Mouse (Mus musculus) regulatory T cell (primary cell): ENCODE results near the gene Olfr250.
"Not testable (repeated sequence)": the region's sequence is repeated elsewhere in the genome, so short reads cannot be mapped to it uniquely, and the experiment has no call there.

ENCODE experiments used
- in situ Hi-C: fragments of 300-600 bp; cut with MboI, MseI; formaldehyde crosslinking; loops from one replicate; pipeline ENCODE4 v1.15.1; 2025; ENCODE audit warnings: high pct_unique_total_duplicates

Olfr250 gene

GRCm38 (mm10) chr9:38366596-38366995 lies at the start of gene Olfr250:
TSS of gene Olfr250 (plus strand) at chr9:38366896.
- in situ Hi-C loops = no loop called here

GRCm38 (mm10) chr9:38328760-38329159 lies 37.9 kb upstream of the Olfr250 start, which contains the start of gene Olfr25:
TSS of gene Olfr25 (plus strand) at chr9:38329060.
- in situ Hi-C loops = no loop called here

GRCm38 (mm10) chr9:38348111-38348510 lies 18.6 kb upstream of the Olfr250 start, which contains the start of gene Olfr898:
TSS of gene Olfr898 (plus strand) at chr9:38348411.
- in situ Hi-C loops = no loop called here

GRCm38 (mm10) chr9:38376786-38377185 lies 10.1 kb downstream of the Olfr250 start, which contains the start of gene Olfr251:
TSS of gene Olfr251 (plus strand) at chr9:38377086.
- in situ Hi-C loops = no loop called here

- in situ Hi-C loops = no loop called here
These were observed 34.7 kb downstream of the Olfr250 start, which contains the start of gene Olfr147 for GRCm38 (mm10) chr9:38401398-38401797. TSS of gene Olfr147 (plus strand) at chr9:38401698.

GRCm38 (mm10) chr9:38407502-38407901 lies 40.8 kb downstream of the Olfr250 start:
- in situ Hi-C loops = not testable (repeated sequence)

GRCm38 (mm10) chr9:38413502-38413901 lies 46.8 kb downstream of the Olfr250 start:
- in situ Hi-C loops = not testable (repeated sequence)
